Mouse (Mus musculus): ENCODE measurements around the gene Hcn2. TPM values are rescaled to one million over a fixed set of nuclear protein-coding genes. Genes with fewer than 3 reads are reported as not detected.

Gene Hcn2
- total and polyA plus RNA-seq, 3 experiments, result 0.21 to 2.2 (median 0.44) TPM

GRCm38 (mm10) chr10:79736706-79737105 lies 20.3 kb downstream of the Hcn2 start:
- Histone ChIP-seq H3K9ac (ENCODE audit: insufficient read depth, low read depth) (no peak overlapping the region), H3K79me2 (replicated peaks; ENCODE audit: control insufficient read depth, extremely low read depth, insufficient read depth, poor library complexity, severe bottlenecking) (no peaks in the 10 kb centered on the region), H3K4me3 (replicated peaks in 1 of 3; ENCODE audit: low read depth in 2 of 3, low read length in 2 of 3, poor library complexity in 1 of 3) (no peak overlapping the region), H3K27ac (ENCODE audit: insufficient read depth, low read depth) (no peak overlapping the region), H3K4me2 (ENCODE audit: insufficient read depth, low read depth, poor library complexity, severe bottlenecking) (no peak overlapping the region), H3K9me3 (replicated peaks; ENCODE audit: low read length) (peaks cover 35% of the 10 kb centered on the region), H3K4me1 (ENCODE audit: control insufficient read depth in 1 of 2, insufficient read depth in 2 of 2) (no peaks in the 10 kb centered on the region), H3K36me3 (replicated peaks in 1 of 2; ENCODE audit: control insufficient read depth in 1 of 2, insufficient read depth in 1 of 2, low read length in 1 of 2) (peaks cover 85 to 95% of the 10 kb centered on the region in 2 experiments), H3K27me3 (replicated peaks) (no peaks in the 10 kb centered on the region)
- in situ Hi-C loops (cut with MboI; ENCODE audit: low pct_ligation_motif_present, low pct_unique_long_range_greater_than_20kb, low sequenced_read_pairs) (no loop called here), dilution Hi-C loops (cut with MboI; ENCODE audit: extremely low pct_ligation_motif_present, extremely low pct_unique_long_range_greater_than_20kb, low sequenced_read_pairs) (no loop called here)
- no peak for DNase-seq (ENCODE audit: extremely low read depth)
- no peak for TF ChIP-seq ELF1 (IDR thresholded peaks at IDR 0.05; ENCODE audit: low read depth, low read length)
- TF ChIP-seq ZMIZ1 (IDR thresholded peaks at IDR 0.05; ENCODE audit: low read depth, low read length), result no peak
- TF ChIP-seq NRF1 (IDR thresholded peaks at IDR 0.05; ENCODE audit: low read depth, low read length), result no peak
- TF ChIP-seq CHD2 (IDR thresholded peaks at IDR 0.05; ENCODE audit: low read length), result no peak
- no peak for TF ChIP-seq KAT2A (IDR thresholded peaks at IDR 0.05; ENCODE audit: insufficient replicate concordance, low read length)
- TF ChIP-seq HCFC1 (IDR thresholded peaks at IDR 0.05; ENCODE audit: low read depth, low read length), result no peak
- TF ChIP-seq ZC3H11A (IDR thresholded peaks at IDR 0.05; ENCODE audit: low read depth, low read length), result no peak
- no peak for TF ChIP-seq GABPA (IDR thresholded peaks at IDR 0.05; ENCODE audit: insufficient replicate concordance, low read depth, low read length)
- TF ChIP-seq RCOR1 (conservative IDR thresholded peaks at IDR 0.05; ENCODE audit: low read depth, low read length), result no peak
- TF ChIP-seq USF1 (IDR thresholded peaks at IDR 0.05; ENCODE audit: low read depth, low read length), result no peak
- no peak for TF ChIP-seq MAZ (IDR thresholded peaks at IDR 0.05; ENCODE audit: low read depth, low read length)
- no peak for TF ChIP-seq IRF4 (IDR thresholded peaks at IDR 0.05; ENCODE audit: low read depth, low read length)
- TF ChIP-seq MAX (IDR thresholded peaks at IDR 0.05; ENCODE audit: low read length), result no peak
- TF ChIP-seq USF2 (conservative IDR thresholded peaks at IDR 0.05; ENCODE audit: low read depth, low read length), result no peak
- TF ChIP-seq PAX5 (IDR thresholded peaks at IDR 0.05; ENCODE audit: low read length), result no peak
- TF ChIP-seq ETS1 (conservative IDR thresholded peaks at IDR 0.05; ENCODE audit: low read depth, low read length), result no peak
- TF ChIP-seq UBTF (IDR thresholded peaks at IDR 0.05; ENCODE audit: low read depth, low read length), result no peak
- TF ChIP-seq MEF2A (IDR thresholded peaks at IDR 0.05; ENCODE audit: borderline replicate concordance, low read depth, low read length), result no peak
- no peak for TF ChIP-seq SIN3A (IDR thresholded peaks at IDR 0.05; ENCODE audit: low read length)

GRCm38 (mm10) chr10:79738259-79738658 lies 21.8 kb downstream of the Hcn2 start:
- in situ Hi-C loops (cut with MboI; ENCODE audit: low pct_ligation_motif_present, low pct_unique_long_range_greater_than_20kb, low sequenced_read_pairs), result no loop called here
- no peak overlapping the region for H3K4me3 ChIP-seq (replicated peaks in 1 of 3; ENCODE audit: low read depth in 2 of 3, low read length in 2 of 3, poor library complexity in 1 of 3)
- dilution Hi-C loops (cut with MboI; ENCODE audit: extremely low pct_ligation_motif_present, extremely low pct_unique_long_range_greater_than_20kb, low sequenced_read_pairs), result no loop called here
- no peak for DNase-seq (ENCODE audit: extremely low read depth)
- peaks cover 95 to 99% of the 10 kb centered on the region in 2 experiments for H3K36me3 ChIP-seq (replicated peaks in 1 of 2; ENCODE audit: control insufficient read depth in 1 of 2, insufficient read depth in 1 of 2, low read length in 1 of 2)
- H3K79me2 ChIP-seq (replicated peaks; ENCODE audit: control insufficient read depth, extremely low read depth, insufficient read depth, poor library complexity, severe bottlenecking), result no peaks in the 10 kb centered on the region
- H3K9ac ChIP-seq (ENCODE audit: insufficient read depth, low read depth), result no peak overlapping the region
- H3K9me3 ChIP-seq (replicated peaks; ENCODE audit: low read length), result peaks cover 33% of the 10 kb centered on the region
- no peaks in the 10 kb centered on the region for H3K4me1 ChIP-seq (ENCODE audit: control insufficient read depth in 1 of 2, insufficient read depth in 2 of 2)
- TF ChIP-seq CTCF (conservative IDR thresholded peaks at IDR 0.05 in 1 of 2, IDR thresholded peaks at IDR 0.05 in 1 of 2; ENCODE audit: low read depth in 2 of 2, low read length in 2 of 2) (peak; percentile 36 to 61), ZNF384 (IDR thresholded peaks at IDR 0.05; ENCODE audit: low read depth, low read length) (no peak)
- H3K4me2 ChIP-seq (ENCODE audit: insufficient read depth, low read depth, poor library complexity, severe bottlenecking), result no peak overlapping the region
- no peaks in the 10 kb centered on the region for H3K27me3 ChIP-seq (replicated peaks)
- no peak overlapping the region for H3K27ac ChIP-seq (ENCODE audit: insufficient read depth, low read depth)

Data from CH12.LX (cell line).